Mouse (Mus musculus) limb, embryonic 12.5 days (tissue): ENCODE measurements around the gene Naa80. TPM values are rescaled to one million over a fixed set of nuclear protein-coding genes. Genes with fewer than 3 reads are reported as not detected.

ENCODE experiments used
- ATAC-seq: fragments of 200-750 bp; cut with Nextera tagmentation; 2 replicates; pipeline ENCODE4 v1.8.0; 2017; ENCODE audit warnings: low read depth, moderate TSS enrichment; ENCODE audit not compliant: insufficient number of reproducible peaks, insufficient read depth, low FRiP score, low TSS enrichment
- H3K27ac ChIP-seq: fragments of 300-500 bp; sonication (generic); 2 replicates; pipeline ENCODE4 v1.5.1; 2016; ENCODE audit warnings: mild to moderate bottlenecking, moderate library complexity
- H3K27me3 ChIP-seq: fragments of 300-500 bp; sonication (generic); 2 replicates; pipeline ENCODE4 v1.6.1; 2016; ENCODE audit warnings: mild to moderate bottlenecking, moderate library complexity
- H3K36me3 ChIP-seq: fragments of 300-500 bp; sonication (generic); 2 replicates; pipeline ENCODE4 v1.6.1; 2016; ENCODE audit warnings: mild to moderate bottlenecking, moderate library complexity
- H3K4me1 ChIP-seq: fragments of 300-500 bp; sonication (generic); replicated peaks from 2 replicates; pipeline ENCODE4 v1.6.1; 2016
- H3K4me2 ChIP-seq: fragments of 300-500 bp; sonication (generic); 2 replicates; pipeline ENCODE4 v1.6.1; 2016; ENCODE audit warnings: mild to moderate bottlenecking, moderate library complexity
- H3K4me3 ChIP-seq: fragments of 300-500 bp; sonication (generic); replicated peaks from 2 replicates; pipeline ENCODE4 v1.5.1; 2016; ENCODE audit warnings: mild to moderate bottlenecking
- H3K9ac ChIP-seq: fragments of 300-500 bp; sonication (generic); replicated peaks from 2 replicates; pipeline ENCODE4 v1.6.1; 2016; ENCODE audit warnings: mild to moderate bottlenecking, moderate library complexity
- H3K9me3 ChIP-seq: fragments of 300-500 bp; sonication (generic); 2 replicates; pipeline ENCODE4 v1.6.1; 2016; ENCODE audit warnings: mild to moderate bottlenecking, moderate library complexity
- WGBS: fragments of 180-500 bp; shearing (Covaris S2); methylation state at CpG from one replicate; pipeline ENCODE4 v1.1.7; 2016; 5-methylcytosine and 5-hydroxymethylcytosine counted together
- polyA plus RNA-seq: library from polyadenylated mRNA; unstranded; fragments of >200 nt; fragmentation: Nextera tagmentation; extraction: Ambion mirVana; gene quantifications from 2 replicates; pipeline ENCODE4 v1.2.1, GENCODE M21; 2016

Naa80 gene
- polyA plus RNA-seq, 1 experiment from 2014 or later = 14.3 TPM

- no peak within 1 kb of the TSS for H3K27ac ChIP-seq
- no peaks in the 10 kb centered on the region for H3K9me3 ChIP-seq
- H3K27me3 ChIP-seq = no peaks in the 10 kb centered on the region
- peak; percentile 94 for ATAC-seq
- H3K4me1 ChIP-seq = peaks cover 11% of the 10 kb centered on the region
- peak within 1 kb of the TSS; percentile 62 for H3K9ac ChIP-seq
- H3K4me3 ChIP-seq = peak within 1 kb of the TSS; percentile 75
- H3K4me2 ChIP-seq = peak within 1 kb of the TSS; percentile 81
- peaks cover 46% of the 10 kb centered on the region for H3K36me3 ChIP-seq
- 14% methylated on average over 46 of the region's 46 CpGs for WGBS
Observed at GRCm38 (mm10) chr9:107586974-107587832, 8.5 kb downstream of the Naa80 start, which contains the start of gene Ifrd2. Gene Ifrd2, plus strand, starts transcription at chr9:107587642.

- WGBS = 4% methylated on average over 33 of the region's 33 CpGs
- H3K4me2 ChIP-seq = peak overlapping the region; percentile 81
- H3K9ac ChIP-seq = peak overlapping the region; percentile 62
- no peaks in the 10 kb centered on the region for H3K9me3 ChIP-seq
- H3K27me3 ChIP-seq = no peaks in the 10 kb centered on the region
- H3K4me3 ChIP-seq = peak overlapping the region; percentile 75
- H3K27ac ChIP-seq = no peak overlapping the region
- peaks cover 49% of the 10 kb centered on the region for H3K36me3 ChIP-seq
- H3K4me1 ChIP-seq = peaks cover 8% of the 10 kb centered on the region
- ATAC-seq = no peak
Observed at GRCm38 (mm10) chr9:107587833-107588639, 9.3 kb downstream of the Naa80 start.

- ATAC-seq = no peak
- H3K36me3 ChIP-seq = peaks cover 52% of the 10 kb centered on the region
- peaks cover 11% of the 10 kb centered on the region for H3K4me1 ChIP-seq
- no peak overlapping the region for H3K9ac ChIP-seq
- 91% methylated on average over 25 of the region's 25 CpGs for WGBS
- H3K27me3 ChIP-seq = no peaks in the 10 kb centered on the region
- H3K4me2 ChIP-seq = no peak overlapping the region
- H3K9me3 ChIP-seq = no peaks in the 10 kb centered on the region
- no peak overlapping the region for H3K4me3 ChIP-seq
- no peak overlapping the region for H3K27ac ChIP-seq
Observed at GRCm38 (mm10) chr9:107590058-107590772, 11.5 kb downstream of the Naa80 start.

- Histone ChIP-seq H3K27me3 (no peaks in the 10 kb centered on the region), H3K4me2 (no peak overlapping the region), H3K36me3 (peaks cover 52% of the 10 kb centered on the region), H3K4me1 (peaks cover 11% of the 10 kb centered on the region), H3K27ac (no peak overlapping the region), H3K9ac (no peak overlapping the region), H3K4me3 (no peak overlapping the region), H3K9me3 (no peaks in the 10 kb centered on the region)
- no peak for ATAC-seq
- WGBS = 95% methylated on average over 6 of the region's 6 CpGs
Observed at GRCm38 (mm10) chr9:107590773-107591060, 12.0 kb downstream of the Naa80 start.

- peaks cover 53% of the 10 kb centered on the region for H3K36me3 ChIP-seq
Observed at GRCm38 (mm10) chr9:107593101-107593976, 14.7 kb downstream of the Naa80 start.

GRCm38 (mm10) chr9:107594281-107595062, 15.8 kb downstream of the Naa80 start:
- Histone ChIP-seq H3K36me3 (peaks cover 54% of the 10 kb centered on the region), H3K4me1 (0 out of 2 replicates have a peak, but pooled peaks cover 3% of the 10 kb centered on the region), H3K27ac (no peak overlapping the region), H3K9ac (no peak overlapping the region), H3K27me3 (peaks cover 6% of the 10 kb centered on the region), H3K4me3 (no peak overlapping the region), H3K9me3 (no peaks in the 10 kb centered on the region), H3K4me2 (no peak overlapping the region)
- ATAC-seq = no peak
- 72% methylated on average over 8 of the region's 8 CpGs for WGBS

More at GRCm38 (mm10) chr9:107593101-107593976, 14.7 kb downstream of the Naa80 start:
- no peak overlapping the region for H3K27ac ChIP-seq
- no peak overlapping the region; the same call in 1 of the 2 replicates for H3K9ac ChIP-seq
- H3K9me3 ChIP-seq = no peaks in the 10 kb centered on the region
- no peaks in the 10 kb centered on the region for H3K27me3 ChIP-seq
- 82% methylated on average over 11 of the region's 11 CpGs for WGBS
- no peak for ATAC-seq
- H3K4me3 ChIP-seq = no peak overlapping the region
- peaks cover 7% of the 10 kb centered on the region for H3K4me1 ChIP-seq
- no peak overlapping the region for H3K4me2 ChIP-seq

DNA sequence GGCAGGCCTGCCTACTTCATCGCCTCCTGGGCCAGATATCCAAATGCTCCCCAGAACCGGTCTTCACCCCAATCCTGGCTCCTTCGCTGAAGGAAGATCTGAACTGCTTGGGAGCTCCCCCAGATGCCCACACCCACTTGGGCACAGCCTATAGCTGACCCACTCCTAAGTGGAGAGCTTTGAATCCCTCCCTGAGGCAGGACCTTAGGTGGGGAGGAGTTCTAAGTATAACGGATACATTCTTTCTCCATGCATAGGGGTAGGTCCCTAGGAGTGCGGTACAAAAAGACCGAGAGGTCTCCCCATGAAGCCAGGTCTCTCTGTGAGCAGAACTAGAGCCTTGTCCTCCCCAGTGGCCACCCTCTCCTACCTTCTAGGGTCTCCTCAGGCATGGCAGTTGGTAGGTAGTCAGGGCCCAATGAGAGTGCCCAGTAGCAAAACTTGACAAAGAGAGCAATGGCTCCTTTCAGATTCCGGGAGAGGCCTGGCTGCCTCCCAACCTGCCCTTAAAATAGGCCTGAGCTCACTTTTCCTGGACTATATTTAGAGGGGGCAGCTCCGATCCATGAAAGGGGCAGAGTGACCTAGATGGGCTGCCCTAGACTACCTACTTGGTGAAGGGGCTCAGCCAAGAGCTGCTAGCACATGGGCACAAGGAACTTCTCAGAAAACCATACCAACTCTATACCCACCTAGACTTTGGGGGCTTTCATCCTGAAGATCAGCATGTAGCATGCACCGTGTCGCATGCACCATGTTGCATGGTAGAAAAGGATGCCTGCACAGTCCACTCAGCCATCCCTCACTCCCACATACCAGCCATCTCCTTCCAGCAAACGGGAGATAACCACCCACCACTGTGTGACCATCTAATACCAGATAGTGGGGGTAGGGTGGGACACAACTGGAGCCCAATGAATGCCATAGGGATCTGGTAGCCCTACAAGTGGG, 18.2 kb downstream of the Naa80 start:
- WGBS = 92% methylated on average over 11 of the region's 11 CpGs
- peaks cover 29% of the 10 kb centered on the region for H3K36me3 ChIP-seq
- no peak overlapping the region for H3K27ac ChIP-seq
- H3K9me3 ChIP-seq = no peaks in the 10 kb centered on the region
- ATAC-seq = no peak
- H3K4me3 ChIP-seq = no peak overlapping the region
- no peak overlapping the region for H3K4me2 ChIP-seq
- 0 out of 2 replicates have a peak, but pooled peaks cover 3% of the 10 kb centered on the region for H3K4me1 ChIP-seq
- no peak overlapping the region for H3K9ac ChIP-seq
- H3K27me3 ChIP-seq = peaks cover 8% of the 10 kb centered on the region

GRCm38 (mm10) chr9:107598385-107598784, 19.7 kb downstream of the Naa80 start:
- Histone ChIP-seq H3K9ac (no peak overlapping the region), H3K4me2 (no peak overlapping the region), H3K27me3 (peaks cover 8% of the 10 kb centered on the region), H3K4me3 (no peak overlapping the region), H3K27ac (no peak overlapping the region), H3K4me1 (peaks cover 15% of the 10 kb centered on the region), H3K36me3 (peaks cover 14% of the 10 kb centered on the region), H3K9me3 (no peaks in the 10 kb centered on the region)
- 85% methylated on average over 5 of the region's 5 CpGs for WGBS
- no peak for ATAC-seq

GRCm38 (mm10) chr9:107599433-107599832, 20.7 kb downstream of the Naa80 start:
- H3K27ac ChIP-seq = no peak overlapping the region
- H3K4me3 ChIP-seq = no peak overlapping the region
- H3K4me2 ChIP-seq = no peak overlapping the region
- H3K9ac ChIP-seq = no peak overlapping the region
- peaks cover 4% of the 10 kb centered on the region; the same call in 1 of the 2 replicates for H3K36me3 ChIP-seq
- H3K27me3 ChIP-seq = peaks cover 8% of the 10 kb centered on the region
- peaks cover 24% of the 10 kb centered on the region for H3K4me1 ChIP-seq
- no peaks in the 10 kb centered on the region for H3K9me3 ChIP-seq
- 76% methylated on average over 9 of the region's 9 CpGs for WGBS
- no peak for ATAC-seq
